Mouse (Mus musculus) embryonic facial prominence, embryonic 14.5 days (tissue): Measurements from ENCODE around the gene Tescl. TPM values are rescaled to one million over a fixed set of nuclear protein-coding genes. Genes with fewer than 3 reads are reported as not detected.

ENCODE experiments used
- ATAC-seq: fragments of 200-750 bp; cut with Nextera tagmentation; 2 replicates; pipeline ENCODE4 v1.8.0; 2017; ENCODE audit warnings: low read depth, moderate number of reproducible peaks, moderate TSS enrichment
- DNase-seq: peaks from one replicate; pipeline ENCODE4 v3.0.0-alpha.2; 2015; ENCODE audit warnings: low spot score
- H3K27ac ChIP-seq: fragments of 300-500 bp; sonication (generic); replicated peaks from 2 replicates; pipeline ENCODE4 v1.5.1; 2014; ENCODE audit warnings: low read depth, mild to moderate bottlenecking, low read length, moderate library complexity
- H3K27me3 ChIP-seq: fragments of 300-500 bp; sonication (generic); replicated peaks from 2 replicates; pipeline ENCODE4 v1.6.1; 2014; ENCODE audit warnings: low read length; ENCODE audit not compliant: control insufficient read depth, insufficient read depth
- H3K36me3 ChIP-seq: fragments of 300-500 bp; sonication (generic); 2 replicates; pipeline ENCODE4 v1.6.1; 2014; ENCODE audit warnings: low read length, mixed read lengths; ENCODE audit not compliant: control insufficient read depth, insufficient read depth
- H3K4me1 ChIP-seq: fragments of 300-500 bp; sonication (generic); 2 replicates; pipeline ENCODE4 v1.6.1; 2014; ENCODE audit warnings: antibody characterized with exemption, low read length; ENCODE audit not compliant: control insufficient read depth, insufficient read depth
- H3K4me2 ChIP-seq: fragments of 300-500 bp; sonication (generic); 2 replicates; pipeline ENCODE4 v1.6.1; 2014; ENCODE audit warnings: low read depth, mild to moderate bottlenecking, low read length, moderate library complexity, mixed read lengths
- H3K4me3 ChIP-seq: fragments of 300-500 bp; sonication (generic); 2 replicates; pipeline ENCODE4 v1.5.1; 2014; ENCODE audit warnings: low read depth, mild to moderate bottlenecking, low read length
- H3K9ac ChIP-seq: fragments of 300-500 bp; sonication (generic); 2 replicates; pipeline ENCODE4 v1.6.1; 2014; ENCODE audit warnings: low read depth, mild to moderate bottlenecking, low read length, moderate library complexity, mixed read lengths
- H3K9me3 ChIP-seq: fragments of 300-500 bp; sonication (generic); 2 replicates; pipeline ENCODE4 v1.6.1; 2016; ENCODE audit warnings: low read length; ENCODE audit not compliant: control insufficient read depth
- WGBS: fragments of 180-500 bp; shearing (Covaris S2); extraction: QIAGEN DNeasy Blood & Tissue Kit; methylation state at CpG from one replicate; pipeline ENCODE4 v1.1.7; 2014; 5-methylcytosine and 5-hydroxymethylcytosine counted together
- polyA plus RNA-seq: library from polyadenylated mRNA; unstranded; fragments of >200 nt; fragmentation: Nextera tagmentation; extraction: Ambion mirVana; gene quantifications from 2 replicates; pipeline ENCODE4 v1.2.1, GENCODE M21; 2014

The Tescl gene
- polyA plus RNA-seq, result not detected in 2 replicates

DNA sequence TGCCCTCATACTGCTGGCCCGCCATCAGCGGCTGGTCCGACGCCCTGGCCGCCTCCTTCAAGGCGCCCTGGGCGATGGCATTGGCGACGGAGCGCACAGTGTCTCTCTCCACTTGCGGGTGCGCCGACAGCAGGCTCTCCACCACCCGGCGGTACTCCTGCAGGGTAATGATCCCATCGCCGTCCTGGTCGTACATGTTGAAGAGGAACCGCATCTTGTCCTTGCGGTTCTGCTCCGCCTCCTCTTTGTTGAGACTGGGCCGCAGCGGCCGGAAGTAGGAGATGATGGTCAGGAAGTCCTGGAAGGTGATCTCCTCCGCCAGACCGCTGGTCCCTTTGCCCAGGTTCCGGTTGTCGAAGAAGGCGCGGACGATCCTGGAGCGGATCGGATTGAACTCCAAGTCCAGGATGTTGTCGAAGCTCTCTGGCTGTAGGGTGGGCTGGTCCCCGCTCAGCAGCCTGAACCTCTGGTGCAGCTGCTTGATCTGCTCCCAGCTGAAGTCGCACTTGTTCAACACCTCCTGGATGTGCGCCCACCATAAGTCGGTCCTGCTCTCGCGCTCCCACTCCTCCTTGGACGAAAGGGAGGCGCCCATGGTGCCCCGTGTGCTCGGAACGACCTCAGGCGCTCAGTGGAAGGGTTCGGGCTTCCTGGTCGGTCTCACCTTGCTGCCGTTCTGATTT, at the start of gene Tescl:
TSS of gene Tescl (minus strand) at position 633 of the 683 bp plus-strand sequence.
- Histone ChIP-seq H3K36me3 (no peaks in the 10 kb centered on the region), H3K4me3 (peak within 1 kb of the TSS; percentile 11; the same call in 1 of the 2 replicates), H3K27ac (no peak within 1 kb of the TSS), H3K4me1 (no peaks in the 10 kb centered on the region), H3K4me2 (peak within 1 kb of the TSS; percentile 2; the same call in 1 of the 2 replicates), H3K27me3 (peaks cover 20% of the 10 kb centered on the region), H3K9ac (no peak within 1 kb of the TSS), H3K9me3 (no peaks in the 10 kb centered on the region; the same call in 1 of the 2 replicates)
- WGBS, result 50% methylated on average over 42 of the region's 49 CpGs
- DNase-seq (no peak), ATAC-seq (no peak)

GRCm38 (mm10) chr7:24382730-24383372, 49.1 kb upstream of the Tescl start:
- Histone ChIP-seq H3K27ac (no peak overlapping the region), H3K4me1 (peaks cover 6% of the 10 kb centered on the region; the same call in 1 of the 2 replicates), H3K4me2 (no peak overlapping the region), H3K9ac (no peak overlapping the region), H3K9me3 (no peaks in the 10 kb centered on the region), H3K27me3 (no peaks in the 10 kb centered on the region), H3K4me3 (no peak overlapping the region), H3K36me3 (no peaks in the 10 kb centered on the region)
- DNase-seq, result no peak
- WGBS, result 63% methylated on average over 16 of the region's 16 CpGs
- no peak for ATAC-seq

DNA sequence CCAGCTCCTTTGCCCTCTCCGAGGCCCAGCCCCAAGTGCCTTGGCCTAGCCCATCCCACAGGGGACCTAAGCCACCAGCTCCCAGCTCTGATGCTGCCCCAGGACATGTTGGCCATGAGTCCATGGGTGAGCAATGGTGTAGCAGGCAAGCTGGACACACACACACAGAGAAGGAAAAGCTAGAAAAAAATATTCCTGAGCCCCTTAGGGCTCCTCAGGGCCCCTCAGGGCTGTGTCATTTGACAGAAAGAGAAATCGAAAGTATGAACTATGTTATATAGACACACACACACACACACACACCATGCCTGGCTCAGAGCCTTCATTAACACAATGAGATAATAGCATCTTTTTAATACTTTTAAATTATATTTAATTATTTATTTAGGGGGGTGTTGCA, 46.6 kb upstream of the Tescl start:
- no peaks in the 10 kb centered on the region for H3K9me3 ChIP-seq
- H3K9ac ChIP-seq, result no peak overlapping the region
- DNase-seq, result no peak
- no peak for ATAC-seq
- H3K4me3 ChIP-seq, result no peak overlapping the region
- no peak overlapping the region for H3K27ac ChIP-seq
- peaks cover 16% of the 10 kb centered on the region for H3K4me1 ChIP-seq
- WGBS, result 43% methylated on average over 2 of the region's 2 CpGs
- no peak overlapping the region for H3K4me2 ChIP-seq
- H3K36me3 ChIP-seq, result no peaks in the 10 kb centered on the region
- peaks cover 7% of the 10 kb centered on the region; the same call in 1 of the 2 replicates for H3K27me3 ChIP-seq

GRCm38 (mm10) chr7:24379934-24380333, 46.2 kb upstream of the Tescl start:
- no peak; the same call in 1 of the 2 replicates for ATAC-seq
- no peak overlapping the region for H3K4me3 ChIP-seq
- no peaks in the 10 kb centered on the region for H3K36me3 ChIP-seq
- peaks cover 16% of the 10 kb centered on the region for H3K4me1 ChIP-seq
- H3K4me2 ChIP-seq, result no peak overlapping the region
- H3K9ac ChIP-seq, result no peak overlapping the region
- H3K27me3 ChIP-seq, result peaks cover 7% of the 10 kb centered on the region; the same call in 1 of the 2 replicates
- H3K9me3 ChIP-seq, result no peaks in the 10 kb centered on the region
- H3K27ac ChIP-seq, result no peak overlapping the region
- WGBS, result 19% methylated on average over 7 of the region's 7 CpGs
- peak; percentile 64 for DNase-seq

DNA sequence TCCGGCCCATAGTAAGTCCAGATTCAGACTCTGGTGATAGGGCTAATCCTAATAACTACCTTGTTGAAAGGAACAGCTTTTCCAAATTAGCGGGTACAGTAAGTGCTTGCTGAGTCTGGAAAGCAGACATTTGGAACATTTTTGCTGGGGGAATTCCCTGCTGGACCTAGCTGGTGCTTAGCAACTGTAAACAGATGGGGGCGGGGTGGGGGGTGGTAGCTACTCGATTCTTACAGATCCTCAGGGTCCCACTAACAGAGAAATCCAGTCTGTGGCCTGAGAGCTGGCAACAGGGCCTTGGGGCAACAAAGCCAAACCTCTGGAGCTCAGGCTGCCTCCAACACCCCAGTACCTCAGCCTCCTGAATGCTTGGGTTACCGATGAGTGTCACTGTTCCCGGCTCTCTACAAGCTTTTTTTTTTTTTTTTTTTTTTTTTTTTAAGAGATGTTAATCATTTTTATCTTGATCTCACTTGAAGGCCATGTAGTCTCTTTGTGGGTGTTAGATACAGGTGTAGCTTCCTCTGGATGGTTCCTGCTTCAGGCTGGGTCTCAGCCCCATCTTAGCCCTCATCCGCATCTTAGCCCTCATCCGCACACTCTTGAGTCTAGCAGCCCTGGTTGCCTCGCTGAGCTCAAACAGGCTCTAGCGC, 44.4 kb upstream of the Tescl start:
- no peak overlapping the region for H3K4me2 ChIP-seq
- WGBS, result 59% methylated on average over 9 of the region's 10 CpGs
- H3K9ac ChIP-seq, result no peak overlapping the region
- DNase-seq (peak; percentile 76), ATAC-seq (peak; percentile 23; the same call in 1 of the 2 replicates)
- no peaks in the 10 kb centered on the region for H3K9me3 ChIP-seq
- H3K4me3 ChIP-seq, result no peak overlapping the region
- no peak overlapping the region for H3K27ac ChIP-seq
- peaks cover 7% of the 10 kb centered on the region; the same call in 1 of the 2 replicates for H3K27me3 ChIP-seq
- peaks cover 16% of the 10 kb centered on the region for H3K4me1 ChIP-seq
- H3K36me3 ChIP-seq, result no peaks in the 10 kb centered on the region

GRCm38 (mm10) chr7:24377091-24377865, 43.5 kb upstream of the Tescl start:
- Histone ChIP-seq H3K27me3 (peaks cover 7% of the 10 kb centered on the region; the same call in 1 of the 2 replicates), H3K4me1 (peaks cover 16% of the 10 kb centered on the region), H3K4me3 (peak overlapping the region; percentile 24), H3K9me3 (no peaks in the 10 kb centered on the region), H3K27ac (peak overlapping the region; percentile 33; the same call in 1 of the 2 replicates), H3K9ac (peak overlapping the region; percentile 20; the same call in 1 of the 2 replicates), H3K4me2 (peak overlapping the region; percentile 63), H3K36me3 (no peaks in the 10 kb centered on the region)
- 8% methylated on average over 19 of the region's 49 CpGs for WGBS
- DNase-seq (peak; percentile 56), ATAC-seq (peak; percentile 64; the same call in 1 of the 2 replicates)

GRCm38 (mm10) chr7:24376456-24376855, 42.7 kb upstream of the Tescl start:
- no peaks in the 10 kb centered on the region for H3K36me3 ChIP-seq
- H3K9ac ChIP-seq, result no peak overlapping the region
- no peaks in the 10 kb centered on the region for H3K9me3 ChIP-seq
- 85% methylated on average over 8 of the region's 8 CpGs for WGBS
- H3K27ac ChIP-seq, result no peak overlapping the region; the same call in 1 of the 2 replicates
- peaks cover 16% of the 10 kb centered on the region for H3K4me1 ChIP-seq
- DNase-seq (no peak), ATAC-seq (no peak)
- H3K27me3 ChIP-seq, result peaks cover 7% of the 10 kb centered on the region; the same call in 1 of the 2 replicates
- no peak overlapping the region for H3K4me2 ChIP-seq
- H3K4me3 ChIP-seq, result no peak overlapping the region
